Mouse (Mus musculus) bone marrow, adult 2 months (tissue): ENCODE data around the gene Mesp1.

ENCODE experiments used
- CTCF ChIP-seq: fragments of 200-500 bp; IDR thresholded peaks from 2 replicates; pipeline ENCODE4 v1.5.1; 2011; ENCODE audit warnings: low read length, control low read depth; ENCODE audit not compliant: control insufficient read depth, insufficient read depth
- POLR2A ChIP-seq: fragments of 200-500 bp; IDR thresholded peaks from 2 replicates; pipeline ENCODE4 v1.6.1; 2011; ENCODE audit warnings: low read depth, mild to moderate bottlenecking, control low read depth, low read length, borderline replicate concordance; ENCODE audit not compliant: control insufficient read depth

- no peak for TF ChIP-seq CTCF
- no peak for TF ChIP-seq POLR2A
Measured at GRCm38 (mm10) chr7:79762106-79762505, 31.5 kb downstream of the Mesp1 start.
